Mouse (Mus musculus): Measurements from ENCODE around the gene Rasa3.
A peak's percentile ranks its signal among the peaks of the same experiment; 100 is the strongest.

The Rasa3 gene

DNA sequence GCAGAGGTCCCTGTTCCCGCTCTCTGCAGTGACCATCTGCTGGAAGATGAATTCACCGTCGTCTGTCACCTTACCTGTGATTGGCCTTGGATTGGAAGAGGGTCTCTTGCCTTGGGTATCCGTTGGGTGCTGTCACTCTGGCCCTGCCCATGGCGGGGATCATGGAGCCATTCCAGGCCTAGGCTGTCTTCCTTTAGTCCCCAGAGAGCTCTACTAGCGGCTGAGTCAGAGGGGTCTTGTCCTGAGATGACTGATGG, 125.9 kb downstream of the Rasa3 start:
- no peak for DNase-seq (ENCODE audit: low spot score in 2 of 2)

- peak; percentile 81 to 83 for DNase-seq (ENCODE audit: low spot score in 2 of 2)
These were observed 126.5 kb downstream of the Rasa3 start for GRCm38 (mm10) chr8:13550718-13551573.

DNA sequence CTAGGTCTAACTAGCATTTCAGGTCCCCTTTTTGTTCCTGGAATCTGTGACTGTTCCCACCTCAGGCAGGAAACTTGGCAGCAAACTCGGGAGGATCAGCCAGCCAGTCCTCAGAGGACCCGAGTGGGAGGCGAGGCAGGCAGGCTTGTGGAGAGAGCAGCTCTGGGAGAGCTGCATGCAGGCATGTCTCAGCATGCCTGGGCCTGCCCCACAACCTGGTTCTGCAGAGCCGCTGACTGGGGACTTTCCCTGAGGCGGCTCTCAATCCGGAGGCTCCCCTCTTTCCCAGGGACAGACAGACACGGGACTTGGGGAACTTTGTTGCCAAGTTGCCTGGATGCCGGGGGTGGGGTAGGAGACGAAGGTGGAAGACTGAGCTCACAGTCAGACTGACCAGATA, 128.6 kb downstream of the Rasa3 start:
- DNase-seq (ENCODE audit: low spot score in 2 of 2): no peak

- no peak for DNase-seq (ENCODE audit: low spot score in 2 of 2)
These were observed 129.2 kb downstream of the Rasa3 start for GRCm38 (mm10) chr8:13548235-13548634.

GRCm38 (mm10) chr8:13546421-13546820, 131.0 kb downstream of the Rasa3 start:
- no peak for DNase-seq (ENCODE audit: low spot score in 2 of 2)

DNA sequence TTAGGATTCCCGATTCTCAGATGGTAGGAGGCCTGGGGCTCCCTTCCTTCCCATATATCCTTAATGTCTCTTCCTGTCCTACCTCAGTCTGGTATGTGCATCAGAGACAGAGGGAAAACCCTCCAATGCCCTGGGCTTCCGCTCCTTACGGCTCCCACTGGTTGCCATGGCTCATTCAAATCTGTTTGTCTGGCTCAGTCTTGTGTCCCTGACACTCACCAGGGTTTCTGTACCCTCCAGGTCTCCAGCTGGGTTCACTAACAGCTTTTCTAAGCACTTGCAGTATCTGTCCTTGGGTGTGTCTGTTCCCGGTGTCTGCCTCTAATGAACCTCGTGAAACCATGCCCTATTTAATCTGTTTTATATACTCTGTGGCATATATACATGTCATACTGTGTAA, 135.9 kb downstream of the Rasa3 start:
- DNase-seq (ENCODE audit: low spot score in 2 of 2): no peak

DNA sequence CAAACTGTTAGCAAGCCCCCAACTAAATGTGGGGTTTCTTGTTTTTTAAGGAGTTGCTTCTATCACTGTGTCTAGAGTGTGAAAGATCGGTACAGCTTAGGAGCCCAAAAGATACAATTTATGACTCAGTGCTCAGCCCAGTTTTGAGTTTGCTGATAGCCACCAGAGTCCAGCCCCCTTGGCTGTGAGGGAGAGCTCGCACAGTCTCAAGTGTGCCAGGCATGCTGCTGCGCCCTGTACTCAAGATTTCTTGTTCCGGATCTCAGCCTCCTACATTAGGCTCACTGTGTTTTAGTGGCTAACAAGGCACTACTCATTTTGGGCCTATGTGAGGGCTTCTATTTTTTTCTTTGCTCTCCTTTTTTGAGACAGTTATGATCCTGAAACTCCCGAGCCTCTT, 137.3 kb downstream of the Rasa3 start:
- no peak for DNase-seq (ENCODE audit: low spot score in 2 of 2)

- no peak for DNase-seq (ENCODE audit: low spot score in 2 of 2)
These were observed 138.6 kb downstream of the Rasa3 start for GRCm38 (mm10) chr8:13538821-13539220.

DNA sequence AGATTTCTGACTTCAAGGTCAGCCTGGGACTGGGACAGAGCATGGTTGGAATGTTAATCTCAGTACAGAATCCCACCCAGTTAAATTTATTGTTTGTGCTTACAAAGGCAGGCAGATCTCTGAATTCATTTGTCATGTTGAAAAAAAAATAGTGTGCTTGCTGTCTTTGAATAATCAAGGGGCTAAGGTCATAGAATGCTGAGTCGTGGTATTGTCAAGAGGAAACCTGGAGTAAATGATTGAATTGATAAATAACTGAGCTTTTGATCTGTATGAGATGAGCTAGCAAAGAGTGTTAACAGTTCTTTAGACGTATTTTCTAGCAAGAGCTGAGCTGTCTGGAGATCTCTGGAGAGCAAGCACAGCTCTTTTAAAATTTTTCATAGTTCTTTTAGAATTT, 140.3 kb downstream of the Rasa3 start:
- no peak for DNase-seq (ENCODE audit: low spot score in 2 of 2)

- DNase-seq (ENCODE audit: low spot score in 2 of 2): no peak
These were observed 144.3 kb downstream of the Rasa3 start for GRCm38 (mm10) chr8:13533123-13533522.

GRCm38 (mm10) chr8:13531602-13532171, 145.7 kb downstream of the Rasa3 start:
- no peak for DNase-seq (ENCODE audit: low spot score in 2 of 2)

DNA sequence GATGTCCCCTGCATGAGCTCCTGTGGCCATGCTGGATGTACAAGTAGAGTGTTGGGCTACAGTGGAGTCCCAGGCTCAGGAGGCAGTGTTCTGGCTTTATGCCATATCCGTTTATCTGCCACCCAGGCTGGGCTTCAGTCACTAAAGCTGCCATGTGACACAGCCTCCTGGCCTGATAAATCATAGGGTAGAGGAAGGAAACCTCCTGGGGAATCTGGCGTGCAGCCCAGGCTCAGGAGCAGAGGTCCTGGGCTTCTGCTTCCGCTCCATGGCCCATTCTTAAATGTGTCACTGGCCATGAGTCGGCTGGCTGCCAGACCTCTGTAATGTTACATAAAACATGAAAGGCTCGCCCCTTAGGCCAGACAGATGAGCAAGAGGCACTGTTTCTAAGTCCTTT, 146.5 kb downstream of the Rasa3 start:
- DNase-seq (ENCODE audit: low spot score in 2 of 2): peak; percentile 52 to 59

- no peak for DNase-seq (ENCODE audit: low spot score in 2 of 2)
These were observed 147.0 kb downstream of the Rasa3 start for GRCm38 (mm10) chr8:13530401-13530800.

GRCm38 (mm10) chr8:13529891-13530316, 147.5 kb downstream of the Rasa3 start:
- no peak for DNase-seq (ENCODE audit: low spot score in 2 of 2)

GRCm38 (mm10) chr8:13529011-13529840, 148.2 kb downstream of the Rasa3 start:
- no peak for DNase-seq (ENCODE audit: low spot score in 2 of 2)

DNA sequence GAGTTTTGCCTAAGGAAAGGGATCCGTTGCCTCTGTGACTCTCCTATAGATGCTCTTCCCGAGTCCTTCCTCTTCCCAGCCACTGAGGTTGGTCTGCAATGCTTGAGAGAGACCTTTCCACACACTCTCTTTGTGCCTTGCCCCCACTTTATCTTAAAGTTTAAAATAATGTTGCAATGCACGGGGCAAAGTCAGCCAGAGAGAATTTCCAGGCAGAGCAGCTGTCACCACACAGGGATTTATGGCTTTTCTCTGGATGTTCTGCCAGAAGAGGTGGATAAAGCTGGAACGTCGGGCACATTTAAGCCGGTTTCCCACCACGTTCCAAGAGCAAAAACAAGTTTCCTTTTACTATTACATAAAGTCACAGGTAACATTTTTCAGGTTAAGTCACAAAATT, 156.0 kb downstream of the Rasa3 start:
- DNase-seq (ENCODE audit: low spot score in 2 of 2): no peak

DNA sequence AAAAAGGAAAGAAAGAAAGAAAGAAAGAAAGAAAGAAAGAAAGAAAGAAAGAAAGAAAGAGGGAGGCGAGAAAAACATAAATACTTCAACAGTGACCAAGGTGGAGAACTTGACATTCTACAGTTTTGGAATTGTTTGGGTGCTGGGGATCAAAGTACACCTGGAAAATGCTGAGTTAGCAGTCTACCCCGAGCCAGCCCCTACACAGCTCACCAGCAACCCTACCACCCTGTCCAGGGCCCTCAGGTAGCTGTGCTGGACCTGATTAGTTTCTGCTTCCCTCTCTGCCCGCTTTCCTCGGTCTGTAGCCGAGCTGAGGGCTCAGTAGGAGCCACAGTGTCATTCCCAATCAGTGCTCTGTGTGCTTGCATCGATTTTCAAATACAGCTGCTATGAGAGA, 157.1 kb downstream of the Rasa3 start:
- DNase-seq (ENCODE audit: low spot score in 2 of 2): no peak

- DNase-seq (ENCODE audit: low spot score in 2 of 2): no peak
These were observed 157.9 kb downstream of the Rasa3 start for GRCm38 (mm10) chr8:13519503-13519902.

- no peak for DNase-seq (ENCODE audit: low spot score in 2 of 2)
These were observed 160.1 kb downstream of the Rasa3 start for GRCm38 (mm10) chr8:13517284-13517781.

Measured in spleen, postnatal 36 days (tissue).